Mouse (Mus musculus) heart, embryonic 10.5 days (tissue): ENCODE measurements around the gene Ccr2. TPM values are rescaled to one million over a fixed set of nuclear protein-coding genes. Genes with fewer than 3 reads are reported as not detected.
"Not testable (repeated sequence)": the region's sequence is repeated elsewhere in the genome, so short reads cannot be mapped to it uniquely, and the experiment has no call there.

ENCODE experiments used
- DNase-seq: peaks from one replicate; pipeline ENCODE4 v3.0.0-alpha.2; 2017; ENCODE audit warnings: low spot score
- H3K27ac ChIP-seq: fragments of 300-500 bp; sonication (generic); 2 replicates; pipeline ENCODE4 v1.5.1; 2016; ENCODE audit warnings: mild to moderate bottlenecking
- H3K27me3 ChIP-seq: fragments of 300-500 bp; sonication (generic); 2 replicates; pipeline ENCODE4 v1.6.1; 2016; ENCODE audit warnings: mild to moderate bottlenecking; ENCODE audit not compliant: poor library complexity, insufficient read depth, severe bottlenecking
- H3K36me3 ChIP-seq: fragments of 300-500 bp; sonication (generic); 2 replicates; pipeline ENCODE4 v1.6.1; 2016; ENCODE audit warnings: mild to moderate bottlenecking, moderate library complexity
- H3K4me1 ChIP-seq: fragments of 300-500 bp; sonication (generic); 2 replicates; pipeline ENCODE4 v1.6.1; 2016; ENCODE audit warnings: mild to moderate bottlenecking
- H3K4me3 ChIP-seq: fragments of 300-500 bp; sonication (generic); 2 replicates; pipeline ENCODE4 v1.5.1; 2016; ENCODE audit warnings: mild to moderate bottlenecking, moderate library complexity
- H3K9me3 ChIP-seq: fragments of 300-500 bp; sonication (generic); 2 replicates; pipeline ENCODE4 v1.6.1; 2016; ENCODE audit warnings: mild to moderate bottlenecking, moderate library complexity
- WGBS: fragments of 180-500 bp; shearing (Covaris S2); methylation state at CpG from one replicate; pipeline ENCODE4 v1.1.7; 2016; 5-methylcytosine and 5-hydroxymethylcytosine counted together
- polyA plus RNA-seq: library from polyadenylated mRNA; unstranded; fragments of >200 nt; fragmentation: Nextera tagmentation; extraction: Ambion mirVana; gene quantifications from 2 replicates; pipeline ENCODE4 v1.2.1, GENCODE M21; 2016

Gene Ccr2
- polyA plus RNA-seq: 0.09 and 0.12 TPM in 2 replicates

DNA sequence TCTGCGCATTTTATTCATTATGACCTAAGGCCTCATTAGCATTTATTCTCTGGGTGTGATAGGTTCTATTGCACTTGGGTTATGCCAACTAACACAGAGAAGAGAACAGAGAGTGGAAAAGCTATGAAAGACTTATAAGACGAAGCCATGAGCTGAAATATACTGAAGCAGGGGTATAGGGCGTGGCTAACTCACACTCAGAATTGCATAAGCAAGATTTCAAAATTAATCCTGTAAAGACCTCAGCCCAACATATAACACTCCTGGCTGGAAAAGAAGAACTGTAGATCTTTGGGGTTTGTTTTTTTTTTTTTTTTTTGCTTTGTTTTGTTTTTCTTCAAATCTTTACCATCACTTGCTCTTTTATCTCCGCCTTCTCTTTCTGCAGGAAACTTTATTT is at the start of gene Ccr2:
Ccr2 (plus strand) TSS at position 228 of the 400 bp plus-strand sequence.
- Histone ChIP-seq H3K36me3 (no peaks in the 10 kb centered on the region), H3K27me3 (no peaks in the 10 kb centered on the region), H3K27ac (no peak within 1 kb of the TSS), H3K4me1 (no peaks in the 10 kb centered on the region), H3K9me3 (no peaks in the 10 kb centered on the region), H3K4me3 (no peak within 1 kb of the TSS)
- no peak for DNase-seq
- WGBS: 77% methylated on average over 4 of the region's 4 CpGs

DNA sequence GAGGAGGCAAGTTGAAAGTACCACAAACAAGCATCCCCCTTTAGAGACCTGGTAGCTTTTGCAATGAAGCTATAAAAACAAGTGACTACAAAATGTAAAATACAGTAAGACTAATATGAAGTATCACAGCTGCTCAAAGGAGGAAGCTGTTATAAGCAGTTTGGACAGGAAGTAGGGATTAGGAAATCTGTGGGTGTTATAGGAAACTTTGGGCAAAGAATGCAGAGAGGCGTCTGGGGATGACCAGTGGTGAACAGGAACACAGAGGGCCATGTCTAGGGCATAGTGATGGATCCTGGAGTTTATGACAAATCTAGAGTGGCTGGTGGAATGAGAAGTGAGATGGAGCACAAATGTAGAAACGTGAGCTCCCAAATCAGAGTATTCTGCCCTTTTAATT is 48.2 kb upstream of the Ccr2 start:
- H3K4me1 ChIP-seq: no peaks in the 10 kb centered on the region
- no peak overlapping the region for H3K4me3 ChIP-seq
- 51% methylated on average over 2 of the region's 2 CpGs for WGBS

DNA sequence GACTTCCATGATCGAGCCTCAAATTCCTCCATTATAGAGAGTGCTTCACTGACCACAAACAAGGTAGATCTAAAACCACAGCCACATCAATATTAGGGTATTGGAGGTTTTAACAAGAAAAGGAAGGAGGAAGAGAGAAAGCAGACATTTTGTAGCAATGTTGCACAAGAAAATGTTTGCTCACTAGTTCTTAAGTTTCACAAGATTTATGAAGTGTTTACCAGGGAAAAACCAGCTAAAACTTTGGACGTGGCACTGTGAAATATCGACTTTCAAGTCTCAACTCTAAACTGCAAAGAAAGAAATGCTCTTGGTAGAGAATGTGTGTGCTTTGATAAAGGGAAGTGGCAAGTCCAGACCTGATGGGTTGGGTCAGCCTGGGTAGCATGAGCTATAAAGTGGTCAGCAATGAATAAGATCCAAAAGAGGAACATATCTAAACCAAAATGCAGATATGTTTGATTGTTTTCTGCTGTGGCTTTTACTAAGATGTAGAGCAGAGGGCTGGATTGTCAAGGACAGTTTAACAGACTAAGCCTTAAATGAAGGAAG is 45.5 kb upstream of the Ccr2 start:
- Histone ChIP-seq H3K36me3 (no peaks in the 10 kb centered on the region), H3K27me3 (no peaks in the 10 kb centered on the region), H3K9me3 (no peaks in the 10 kb centered on the region), H3K27ac (no peak overlapping the region), H3K4me3 (no peak overlapping the region), H3K4me1 (no peaks in the 10 kb centered on the region)
- no peak for DNase-seq
- 77% methylated on average over 3 of the region's 3 CpGs for WGBS

More for the DNA sequence above, 48.2 kb upstream of the Ccr2 start:
- no peak overlapping the region for H3K27ac ChIP-seq
- H3K9me3 ChIP-seq: no peaks in the 10 kb centered on the region
- DNase-seq: no peak
- H3K36me3 ChIP-seq: no peaks in the 10 kb centered on the region
- no peaks in the 10 kb centered on the region for H3K27me3 ChIP-seq

DNA sequence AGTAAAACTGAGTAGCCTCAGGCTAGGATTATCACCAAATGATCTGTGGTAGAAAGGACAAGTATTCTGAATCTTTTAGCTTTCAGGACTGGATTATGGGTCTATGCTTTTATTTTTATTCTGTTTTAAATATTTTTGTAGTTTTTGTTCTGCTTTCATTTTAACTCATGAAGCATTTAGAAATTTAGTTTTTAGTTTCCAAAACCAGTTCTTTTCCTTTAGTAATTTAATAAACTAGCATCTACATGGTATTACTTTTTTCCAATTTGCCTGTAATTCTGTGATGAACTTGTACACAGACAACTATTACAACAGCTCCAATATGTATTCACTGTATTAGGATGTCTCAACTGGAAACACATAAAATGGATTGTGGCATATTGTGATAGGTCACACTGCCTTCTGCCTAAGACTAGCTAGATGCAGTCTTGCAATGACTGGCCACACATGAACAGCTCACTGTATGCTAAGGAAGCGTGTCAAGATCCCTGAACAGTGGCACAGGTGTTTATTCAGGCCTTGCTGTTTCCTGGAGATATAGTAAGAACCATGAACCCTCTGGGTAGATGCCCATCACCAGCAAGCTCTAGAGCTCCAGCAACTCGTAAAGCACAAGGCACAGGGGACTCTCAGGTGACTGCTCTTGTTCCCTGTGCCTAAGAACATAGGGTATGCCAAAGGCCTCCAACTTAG is 41.9 kb upstream of the Ccr2 start:
- Histone ChIP-seq H3K36me3 (no peaks in the 10 kb centered on the region), H3K27ac (no peak overlapping the region), H3K27me3 (no peaks in the 10 kb centered on the region), H3K9me3 (no peaks in the 10 kb centered on the region), H3K4me1 (no peaks in the 10 kb centered on the region), H3K4me3 (no peak overlapping the region)
- no peak for DNase-seq
- 57% methylated on average over 2 of the region's 2 CpGs for WGBS

DNA sequence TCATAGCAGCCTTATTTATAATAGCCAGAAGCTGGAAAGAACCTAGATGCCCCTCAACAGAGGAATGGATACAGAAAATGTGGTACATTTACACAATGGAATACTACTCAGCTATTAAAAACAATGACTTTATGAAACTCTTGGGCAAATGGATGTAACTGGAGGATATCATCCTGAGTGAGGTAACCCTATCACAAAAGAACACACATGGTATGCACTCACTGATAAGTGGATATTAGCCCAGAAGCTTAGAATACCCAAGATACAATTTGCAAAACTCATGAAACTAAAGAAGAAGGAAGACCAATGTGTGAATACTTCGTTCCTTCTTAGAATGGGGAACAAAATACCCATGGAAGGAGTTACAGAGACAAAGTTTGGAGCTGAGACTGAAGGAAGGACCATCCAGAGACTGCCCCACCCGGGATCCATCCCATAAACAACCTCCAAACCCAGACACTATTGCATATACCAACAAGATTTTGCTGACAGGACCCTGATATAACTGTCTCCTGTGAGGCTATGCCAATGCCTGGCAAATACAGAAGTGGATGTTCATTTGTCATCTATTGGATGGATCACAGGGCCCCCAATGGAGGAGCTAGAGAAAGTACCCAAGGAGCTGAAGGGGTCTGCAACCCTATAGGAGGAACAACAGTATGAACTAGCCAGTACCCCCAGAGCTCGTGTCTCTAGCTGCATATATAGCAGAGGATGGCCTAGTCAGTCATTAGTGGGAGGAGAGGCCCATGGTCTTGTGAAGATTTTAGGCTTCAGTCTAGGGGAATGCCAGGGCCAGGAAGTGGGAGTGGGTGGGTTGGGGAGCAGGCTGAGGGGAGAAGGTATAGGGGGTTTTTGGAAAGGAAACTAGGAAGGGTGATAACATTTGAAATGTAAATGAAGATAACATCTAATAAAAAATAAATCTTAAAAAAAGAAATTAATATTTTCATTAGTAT is 40.0 kb upstream of the Ccr2 start:
- not testable (repeated sequence) for DNase-seq, H3K36me3 ChIP-seq, H3K4me3 ChIP-seq, H3K27ac ChIP-seq, H3K9me3 ChIP-seq, H3K4me1 ChIP-seq, H3K27me3 ChIP-seq
- WGBS: 54% methylated on average over 3 of the region's 3 CpGs

DNA sequence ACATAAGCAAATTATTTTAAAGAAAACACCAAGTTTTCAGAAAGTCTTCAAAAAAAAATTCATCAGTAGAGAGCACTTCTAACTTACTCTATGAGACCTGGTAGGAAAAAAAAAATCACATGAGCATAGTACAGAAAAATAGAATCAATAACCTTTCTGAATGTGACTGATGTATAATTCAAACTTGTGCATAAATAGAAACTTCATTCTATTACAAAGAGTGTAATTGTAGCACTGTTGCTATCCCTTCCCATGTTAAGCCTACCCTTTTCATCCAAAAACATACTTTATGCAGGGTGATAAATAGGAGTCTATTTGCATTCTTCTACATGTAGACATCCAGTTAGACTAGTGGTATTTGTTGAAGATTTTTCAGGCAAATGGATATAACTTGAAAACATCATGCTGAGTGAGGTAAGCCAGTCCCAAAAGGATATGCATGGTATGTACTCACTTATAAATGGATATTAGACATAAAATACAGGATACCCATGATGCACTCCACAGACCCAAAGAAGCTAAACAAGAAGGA is 35.1 kb upstream of the Ccr2 start:
- H3K27me3 ChIP-seq: no peaks in the 10 kb centered on the region
- no peaks in the 10 kb centered on the region for H3K9me3 ChIP-seq
- no peak for DNase-seq
- H3K27ac ChIP-seq: no peak overlapping the region
- H3K4me3 ChIP-seq: no peak overlapping the region
- no peaks in the 10 kb centered on the region for H3K36me3 ChIP-seq
- H3K4me1 ChIP-seq: no peaks in the 10 kb centered on the region

DNA sequence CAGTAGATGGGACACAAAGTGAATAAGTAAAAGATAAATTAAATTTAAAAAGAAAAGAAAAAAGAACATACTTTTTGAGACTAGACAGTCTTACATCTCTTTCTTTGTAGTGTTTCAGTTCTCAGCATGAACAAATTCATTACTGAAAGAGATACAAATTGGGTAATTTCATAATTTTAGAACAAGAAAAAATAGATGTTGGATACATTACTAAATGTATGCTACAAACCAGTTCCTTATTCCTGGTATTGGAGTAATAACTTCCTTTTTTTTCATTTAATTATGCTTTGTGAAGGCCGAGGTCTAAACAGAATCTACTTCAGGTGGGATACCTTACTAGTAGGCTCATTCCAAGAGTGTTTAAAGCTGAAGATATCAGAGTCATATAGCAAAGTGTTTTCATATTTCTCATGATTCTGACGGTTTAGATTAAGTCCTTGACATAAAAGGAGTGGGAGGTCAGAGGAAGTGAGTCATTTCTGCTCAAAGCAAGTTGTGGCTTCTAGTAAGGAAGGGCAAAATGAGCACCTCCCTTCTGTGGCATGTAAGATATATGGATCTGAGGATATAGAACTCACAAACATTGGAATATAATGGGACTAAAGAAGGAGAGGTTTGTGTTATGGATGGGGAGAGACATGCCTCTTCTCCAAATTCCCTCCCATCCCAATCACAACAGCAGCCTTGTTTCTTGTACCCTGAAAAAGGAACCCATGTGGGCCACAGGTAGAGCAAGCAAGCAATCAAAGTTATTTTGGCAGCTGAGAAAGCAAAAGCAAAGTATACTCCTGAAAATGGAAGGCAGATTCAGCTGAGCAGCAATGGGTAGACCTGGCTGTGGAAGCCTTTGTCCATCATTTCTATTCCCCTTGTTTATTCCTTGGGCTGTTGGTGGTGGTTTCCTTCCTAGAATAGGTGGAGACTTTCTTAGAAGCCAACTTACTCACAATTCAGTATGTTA is 33.4 kb upstream of the Ccr2 start:
- H3K9me3 ChIP-seq: no peaks in the 10 kb centered on the region
- H3K27ac ChIP-seq: no peak overlapping the region
- 54% methylated on average over 2 of the region's 2 CpGs for WGBS
- no peak for DNase-seq
- no peaks in the 10 kb centered on the region for H3K27me3 ChIP-seq
- no peaks in the 10 kb centered on the region for H3K36me3 ChIP-seq
- H3K4me1 ChIP-seq: no peaks in the 10 kb centered on the region
- no peak overlapping the region for H3K4me3 ChIP-seq

DNA sequence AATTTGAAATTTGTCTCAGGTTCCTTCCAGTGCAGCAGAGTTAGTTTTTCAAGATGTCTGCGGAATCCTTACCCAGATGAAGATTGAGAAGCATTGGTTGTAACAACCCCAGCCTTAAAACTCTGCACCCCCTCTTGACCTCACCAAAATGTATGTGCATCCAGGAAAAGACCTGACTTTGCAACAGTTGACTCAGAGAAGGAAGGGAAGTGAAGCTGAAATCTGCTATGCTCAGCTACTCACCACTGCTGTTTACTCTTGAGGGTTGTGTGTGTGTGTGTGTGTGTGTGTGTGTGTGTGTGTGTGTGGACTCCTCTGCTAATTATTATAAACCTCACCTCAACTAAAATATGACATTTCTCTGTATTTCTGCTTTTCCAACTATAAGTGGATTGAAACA is 30.2 kb upstream of the Ccr2 start:
- 85% methylated on average over 1 of the region's 1 CpGs for WGBS
- H3K4me3 ChIP-seq: no peak overlapping the region
- H3K27me3 ChIP-seq: no peaks in the 10 kb centered on the region
- no peak overlapping the region for H3K27ac ChIP-seq
- H3K4me1 ChIP-seq: no peaks in the 10 kb centered on the region
- H3K9me3 ChIP-seq: no peaks in the 10 kb centered on the region
- no peaks in the 10 kb centered on the region for H3K36me3 ChIP-seq
- no peak for DNase-seq

DNA sequence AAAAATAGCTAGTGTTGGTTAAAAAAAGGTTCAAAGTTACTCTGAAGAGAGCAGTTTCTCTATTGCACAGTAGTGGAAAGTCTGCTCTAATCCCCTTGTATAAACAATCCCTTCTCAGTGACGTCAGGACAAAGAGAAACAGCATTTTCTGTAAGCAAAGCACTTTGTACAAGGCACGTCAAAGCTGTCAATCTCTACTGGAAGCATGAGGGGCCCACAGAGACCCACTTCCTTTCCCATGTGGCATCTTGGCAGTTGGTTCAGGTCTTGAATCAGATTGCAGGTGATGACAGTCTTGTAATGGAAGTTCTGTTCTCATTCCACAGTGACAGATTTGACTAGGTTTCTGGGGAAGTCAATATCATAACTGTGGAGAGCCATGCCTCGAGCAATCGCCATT is 21.9 kb upstream of the Ccr2 start:
- no peaks in the 10 kb centered on the region for H3K4me1 ChIP-seq
- no peaks in the 10 kb centered on the region for H3K36me3 ChIP-seq
- H3K27me3 ChIP-seq: no peaks in the 10 kb centered on the region
- no peak for DNase-seq
- H3K27ac ChIP-seq: no peak overlapping the region
- WGBS: 56% methylated on average over 4 of the region's 4 CpGs
- no peaks in the 10 kb centered on the region for H3K9me3 ChIP-seq
- H3K4me3 ChIP-seq: no peak overlapping the region

DNA sequence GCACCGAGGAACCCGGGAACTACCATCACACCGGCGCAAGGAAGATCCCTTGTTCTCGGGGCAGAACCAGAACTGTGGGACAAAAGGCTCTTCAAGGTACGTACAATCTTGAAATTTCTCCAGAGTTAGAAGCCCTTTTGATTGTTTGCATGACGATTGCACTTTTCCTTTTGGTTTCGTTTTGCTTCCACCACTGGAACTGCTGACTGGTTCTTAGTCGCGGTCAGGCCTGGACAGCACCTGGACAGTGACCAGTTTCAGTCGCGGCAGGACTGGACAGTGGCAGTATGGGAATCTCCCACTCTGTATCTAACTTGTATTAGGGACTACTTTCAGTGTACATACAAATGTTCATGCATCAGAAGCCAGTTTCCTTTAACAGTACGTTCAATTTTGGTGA is 21.3 kb upstream of the Ccr2 start:
- DNase-seq, H3K27ac ChIP-seq, H3K4me1 ChIP-seq: not testable (repeated sequence)

DNA sequence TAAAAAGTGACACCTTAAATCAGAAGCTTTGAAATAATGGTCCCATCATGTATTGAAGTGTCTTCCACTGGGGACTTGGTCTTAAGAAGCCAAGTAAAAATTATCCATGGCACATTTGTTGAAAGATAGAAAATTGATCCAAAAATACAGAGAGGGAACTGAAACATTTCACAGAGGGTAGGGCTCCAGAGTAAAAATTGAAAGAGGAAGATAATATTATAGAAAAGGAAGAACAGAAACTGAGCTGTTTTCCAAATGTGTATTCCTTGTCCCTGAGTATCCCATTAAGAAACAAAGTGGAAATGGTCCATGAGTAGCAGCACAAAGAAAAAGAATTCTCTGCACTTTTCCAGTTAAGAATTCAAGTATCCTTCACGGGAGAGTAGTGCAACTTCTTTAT is 11.3 kb upstream of the Ccr2 start:
- no peaks in the 10 kb centered on the region for H3K9me3 ChIP-seq
- H3K4me1 ChIP-seq: no peaks in the 10 kb centered on the region
- 66% methylated on average over 1 of the region's 1 CpGs for WGBS
- no peaks in the 10 kb centered on the region for H3K36me3 ChIP-seq
- DNase-seq: no peak
- H3K4me3 ChIP-seq: no peak overlapping the region
- H3K27ac ChIP-seq: no peak overlapping the region
- H3K27me3 ChIP-seq: no peaks in the 10 kb centered on the region

More for the DNA sequence above, 21.3 kb upstream of the Ccr2 start:
- not testable (repeated sequence) for H3K9me3 ChIP-seq, H3K4me3 ChIP-seq, H3K27me3 ChIP-seq, H3K36me3 ChIP-seq
- WGBS: 88% methylated on average over 13 of the region's 13 CpGs

DNA sequence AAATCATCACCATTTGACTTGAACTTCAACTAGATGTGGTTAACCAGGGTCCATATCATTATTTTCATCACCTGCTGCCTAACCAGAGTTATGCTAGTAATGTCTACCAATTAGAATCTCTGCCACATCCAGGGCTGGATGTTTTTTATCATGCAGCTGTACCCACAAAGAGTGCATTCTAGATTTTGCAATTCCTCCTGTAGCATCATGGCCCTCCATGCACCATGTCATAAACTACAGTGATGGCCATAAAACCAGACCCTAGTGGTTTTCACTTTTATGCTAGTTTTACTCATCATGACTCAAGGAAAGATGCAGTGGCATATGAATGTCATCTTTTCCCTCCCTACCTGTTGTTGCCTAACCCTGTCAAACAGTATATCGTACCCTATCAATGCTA is 2.6 kb upstream of the Ccr2 start:
- H3K27me3 ChIP-seq: no peaks in the 10 kb centered on the region
- no peaks in the 10 kb centered on the region for H3K36me3 ChIP-seq
- H3K4me1 ChIP-seq: no peaks in the 10 kb centered on the region
- DNase-seq: no peak
- H3K27ac ChIP-seq: no peak overlapping the region
- 81% methylated on average over 1 of the region's 1 CpGs for WGBS
- no peaks in the 10 kb centered on the region for H3K9me3 ChIP-seq
- no peak overlapping the region for H3K4me3 ChIP-seq
